Mouse (Mus musculus) lung, embryonic 16.5 days (tissue): ENCODE data around the gene Pbsn. TPM values are rescaled to one million over a fixed set of nuclear protein-coding genes. Genes with fewer than 3 reads are reported as not detected.

Experiments
- ATAC-seq: fragments of 200-750 bp; cut with Nextera tagmentation; 2 replicates; pipeline ENCODE4 v1.8.0; 2017; ENCODE audit warnings: low read depth, mild to moderate bottlenecking, moderate library complexity
- H3K27ac ChIP-seq: fragments of 300-500 bp; sonication (generic); 2 replicates; pipeline ENCODE4 v1.5.1; 2014; ENCODE audit warnings: mild to moderate bottlenecking, control low read depth, low read length
- H3K27me3 ChIP-seq: fragments of 300-500 bp; sonication (generic); 2 replicates; pipeline ENCODE4 v1.6.1; 2014; ENCODE audit warnings: low read depth, low read length, mixed read lengths; ENCODE audit not compliant: control insufficient read depth, insufficient read depth
- H3K36me3 ChIP-seq: fragments of 300-500 bp; sonication (generic); 2 replicates; pipeline ENCODE4 v1.6.1; 2014; ENCODE audit warnings: low read length; ENCODE audit not compliant: control insufficient read depth, insufficient read depth
- H3K4me1 ChIP-seq: fragments of 300-500 bp; sonication (generic); replicated peaks from 2 replicates; pipeline ENCODE4 v1.6.1; 2014; ENCODE audit warnings: low read length, mixed read lengths; ENCODE audit not compliant: control insufficient read depth, insufficient read depth
- H3K4me2 ChIP-seq: fragments of 300-500 bp; sonication (generic); 2 replicates; pipeline ENCODE4 v1.6.1; 2014; ENCODE audit warnings: low read depth, low read length, control low read depth
- H3K4me3 ChIP-seq: fragments of 300-500 bp; sonication (generic); 2 replicates; pipeline ENCODE4 v1.5.1; 2014; ENCODE audit warnings: mild to moderate bottlenecking, low read length, control low read depth
- H3K9ac ChIP-seq: fragments of 300-500 bp; sonication (generic); 2 replicates; pipeline ENCODE4 v1.6.1; 2014; ENCODE audit warnings: low read length, control low read depth
- H3K9me3 ChIP-seq: fragments of 300-500 bp; sonication (generic); 2 replicates; pipeline ENCODE4 v1.6.1; 2016; ENCODE audit warnings: low read length; ENCODE audit not compliant: control insufficient read depth
- whole genome bisulfite sequencing: fragments of 180-500 bp; shearing (Covaris S2); extraction: QIAGEN DNeasy Blood & Tissue Kit; methylation state at CpG from one replicate; pipeline ENCODE4 v1.1.7; 2014; 5-methylcytosine and 5-hydroxymethylcytosine counted together
- polyA plus RNA-seq: library from polyadenylated mRNA; unstranded; fragments of >200 nt; fragmentation: Nextera tagmentation; extraction: Ambion mirVana; gene quantifications from 2 replicates; pipeline ENCODE4 v1.2.1, GENCODE M21; 2015

Pbsn gene
- polyA plus RNA-seq, 1 experiment from 2014 or later, result not detected

DNA sequence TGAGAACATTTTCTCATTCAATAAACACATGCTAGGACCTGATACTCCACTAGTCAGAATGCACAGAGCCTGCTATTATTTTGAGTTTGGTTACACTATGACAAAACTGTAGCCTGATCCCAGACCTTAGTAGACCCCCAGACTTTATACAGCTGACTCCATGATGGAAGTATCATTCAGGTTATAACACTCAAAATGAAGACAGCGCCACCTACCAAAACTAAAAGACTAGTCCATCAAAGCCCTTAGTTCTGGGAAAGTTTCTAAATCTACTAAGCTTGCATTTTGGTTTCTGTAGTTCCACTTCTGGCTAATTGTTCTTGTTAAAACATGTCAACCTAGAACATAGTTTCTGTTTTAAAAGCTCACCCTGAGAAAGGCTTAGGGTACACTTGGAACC lies 56.5 kb downstream of the Pbsn start:
- 55% methylated on average over 1 of the region's 1 CpGs for WGBS
- no peak overlapping the region; the same call in 1 of the 2 replicates for H3K4me2 ChIP-seq

DNA sequence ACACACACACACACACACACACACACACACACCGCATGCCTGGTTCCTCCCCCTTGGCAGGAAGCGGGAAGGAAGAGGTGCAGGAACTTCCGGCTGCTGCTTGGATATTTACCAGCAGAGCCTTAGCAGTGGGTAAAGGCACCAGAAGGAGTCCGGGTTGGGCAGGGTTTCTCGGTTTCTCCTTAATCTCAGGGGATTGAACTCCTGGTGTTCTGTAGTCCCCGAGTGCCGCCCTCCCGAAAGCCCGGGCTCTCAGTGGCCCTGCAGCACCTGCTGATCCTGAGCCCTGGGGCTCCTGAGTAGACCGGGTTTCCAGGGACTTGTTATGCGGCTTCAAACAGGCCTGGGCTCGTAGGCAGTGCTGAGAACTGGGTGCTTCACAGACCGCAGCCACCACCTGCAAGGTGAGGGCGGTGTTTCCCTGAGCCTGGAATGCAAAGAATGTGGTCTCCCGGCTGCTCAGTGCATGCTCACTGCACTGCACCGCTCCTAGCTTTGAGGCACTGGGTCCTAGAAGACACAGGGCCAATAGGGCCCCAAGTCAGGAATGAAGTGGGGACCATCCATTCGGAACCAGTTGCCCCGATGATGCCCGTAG lies 57.1 kb downstream of the Pbsn start, which contains the start of gene Prkx:
Gene Prkx, minus strand, starts transcription at position 41 of the 598 bp plus-strand sequence.
- Histone ChIP-seq H3K4me3 (peak within 1 kb of the TSS; percentile 68), H3K4me2 (peak within 1 kb of the TSS; percentile 67), H3K27me3 (no peaks in the 10 kb centered on the region), H3K9ac (peak within 1 kb of the TSS; percentile 72), H3K4me1 (peaks cover 3% of the 10 kb centered on the region; the same call in 1 of the 2 replicates), H3K9me3 (no peaks in the 10 kb centered on the region), H3K36me3 (no peaks in the 10 kb centered on the region), H3K27ac (peak within 1 kb of the TSS; percentile 92)
- peak; percentile 75 for ATAC-seq
- WGBS, result 22% methylated on average over 17 of the region's 19 CpGs

More for the DNA sequence above, 56.5 kb downstream of the Pbsn start:
- Histone ChIP-seq H3K27me3 (no peaks in the 10 kb centered on the region), H3K4me3 (no peak overlapping the region), H3K9ac (no peak overlapping the region), H3K36me3 (no peaks in the 10 kb centered on the region), H3K27ac (peak overlapping the region; percentile 92; the same call in 1 of the 2 replicates), H3K4me1 (peaks cover 3% of the 10 kb centered on the region; the same call in 1 of the 2 replicates), H3K9me3 (no peaks in the 10 kb centered on the region)
- no peak for ATAC-seq

- Histone ChIP-seq H3K27ac (peak overlapping the region; percentile 92), H3K36me3 (no peaks in the 10 kb centered on the region), H3K4me3 (peak overlapping the region; percentile 68), H3K27me3 (no peaks in the 10 kb centered on the region), H3K4me1 (peaks cover 3% of the 10 kb centered on the region; the same call in 1 of the 2 replicates), H3K9ac (peak overlapping the region; percentile 72), H3K9me3 (no peaks in the 10 kb centered on the region), H3K4me2 (peak overlapping the region; percentile 67)
- 11% methylated on average over 26 of the region's 30 CpGs for WGBS
- peak; percentile 96 for ATAC-seq
Observed at GRCm38 (mm10) chrX:77795858-77796174, 57.6 kb downstream of the Pbsn start.

DNA sequence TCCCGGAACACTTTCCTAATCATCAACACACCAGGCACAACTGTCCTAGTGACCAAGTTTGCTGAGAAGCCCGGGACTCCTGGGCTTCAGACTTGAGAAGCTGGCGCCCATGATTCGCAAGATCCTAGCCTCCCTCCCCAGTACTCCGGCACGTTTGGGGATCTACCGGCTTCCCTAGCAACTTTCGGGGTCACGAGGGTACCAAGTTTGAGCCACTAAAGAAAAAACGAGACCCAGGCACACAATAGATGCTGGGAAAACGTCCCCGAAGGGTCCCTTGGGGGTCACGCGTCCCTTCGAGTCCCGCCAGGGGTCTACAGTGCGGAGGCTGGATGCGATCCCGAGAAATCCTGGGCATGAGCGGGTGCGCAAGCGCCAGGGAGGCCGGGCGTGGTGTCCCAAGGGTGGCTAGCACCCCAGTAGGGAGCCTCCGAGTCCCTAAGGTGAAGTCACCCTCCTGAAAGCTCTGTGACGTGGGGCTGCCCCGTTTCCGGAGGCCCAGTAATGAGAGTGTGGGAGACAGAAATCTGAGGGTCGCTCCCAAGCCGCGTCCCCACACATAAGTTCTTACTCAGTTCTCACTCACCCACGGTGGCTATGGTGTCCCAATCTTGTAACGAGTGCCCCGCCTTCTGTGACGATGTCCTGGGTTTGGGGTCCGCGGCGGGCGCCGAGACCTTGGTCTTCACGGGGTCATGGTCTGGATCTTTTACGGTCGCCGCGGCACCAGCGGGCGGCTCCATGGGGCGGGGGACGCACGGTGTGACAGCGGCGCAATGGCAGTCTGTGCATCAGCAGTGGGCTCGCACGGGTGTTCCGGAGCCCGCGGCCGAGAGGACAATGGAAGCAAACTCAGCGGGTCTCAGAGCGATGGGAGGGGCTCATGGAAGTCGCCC lies 58.2 kb downstream of the Pbsn start:
- WGBS, result 13% methylated on average over 60 of the region's 61 CpGs
- Histone ChIP-seq H3K27me3 (no peaks in the 10 kb centered on the region), H3K4me2 (peak overlapping the region; percentile 67), H3K4me1 (peaks cover 3% of the 10 kb centered on the region; the same call in 1 of the 2 replicates), H3K4me3 (peak overlapping the region; percentile 68), H3K27ac (peak overlapping the region; percentile 17; the same call in 1 of the 2 replicates), H3K36me3 (no peaks in the 10 kb centered on the region), H3K9me3 (no peaks in the 10 kb centered on the region), H3K9ac (peak overlapping the region; percentile 72)
- peak; percentile 68 for ATAC-seq

GRCm38 (mm10) chrX:77788675-77789074 lies 64.7 kb downstream of the Pbsn start:
- Histone ChIP-seq H3K4me1 (no peaks in the 10 kb centered on the region), H3K4me2 (no peak overlapping the region), H3K36me3 (no peaks in the 10 kb centered on the region), H3K9me3 (no peaks in the 10 kb centered on the region), H3K4me3 (no peak overlapping the region), H3K27ac (no peak overlapping the region), H3K9ac (no peak overlapping the region), H3K27me3 (no peaks in the 10 kb centered on the region)
- 90% methylated on average over 3 of the region's 3 CpGs for WGBS
- no peak for ATAC-seq

Other genes starting within 250 kb of the Pbsn start
- gene Prkx, start 57.3 kb downstream of the Pbsn start, polyA plus RNA-seq, result 13.4 and 14.3 TPM in 2 replicates
- not detected in 2 replicates for gene Gm14744, start 11.1 kb upstream of the Pbsn start, polyA plus RNA-seq
- not detected in 2 replicates for gene 5430402E10Rik, start 71.4 kb upstream of the Pbsn start, polyA plus RNA-seq
- gene Obp1a, start 237.8 kb upstream of the Pbsn start, polyA plus RNA-seq, result not detected in 2 replicates